Mouse (Mus musculus) forebrain, embryonic 10.5 days (tissue): ENCODE measurements at regions not wholly inside any gene's neighbourhood (a gene's known extent, or its start where the extent isn't known, plus 50 kb on each side); places are given as distances from the start of the nearest gene placed in this dataset.

Experiments used
- DNase-seq: peaks from one replicate; pipeline ENCODE4 v3.0.0-alpha.2; 2017; ENCODE audit warnings: low spot score; ENCODE audit errors: extremely low spot score
- H3K27ac ChIP-seq: fragments of 300-500 bp; sonication (generic); 2 replicates; pipeline ENCODE4 v1.5.1; 2016; ENCODE audit warnings: mild to moderate bottlenecking
- H3K27me3 ChIP-seq: fragments of 300-500 bp; sonication (generic); 2 replicates; pipeline ENCODE4 v1.6.1; 2016; ENCODE audit warnings: mild to moderate bottlenecking; ENCODE audit not compliant: poor library complexity, severe bottlenecking
- H3K36me3 ChIP-seq: fragments of 300-500 bp; sonication (generic); replicated peaks from 2 replicates; pipeline ENCODE4 v1.6.1; 2016; ENCODE audit warnings: mild to moderate bottlenecking, moderate library complexity
- H3K4me1 ChIP-seq: fragments of 300-500 bp; sonication (generic); 2 replicates; pipeline ENCODE4 v1.6.1; 2016
- H3K4me3 ChIP-seq: fragments of 300-500 bp; sonication (generic); 2 replicates; pipeline ENCODE4 v1.5.1; 2016; ENCODE audit warnings: mild to moderate bottlenecking, moderate library complexity
- H3K9me3 ChIP-seq: fragments of 300-500 bp; sonication (generic); 2 replicates; pipeline ENCODE4 v1.6.1; 2016; ENCODE audit warnings: mild to moderate bottlenecking, moderate library complexity
- WGBS: fragments of 180-500 bp; shearing (Covaris S2); methylation state at CpG from one replicate; pipeline ENCODE4 v1.1.7; 2016; 5-methylcytosine and 5-hydroxymethylcytosine counted together

- Histone ChIP-seq H3K9me3 (no peaks in the 10 kb centered on the region), H3K4me3 (no peak overlapping the region), H3K27ac (0 out of 2 replicates have a peak overlapping the region, but pooled peaks have one; percentile 4), H3K27me3 (no peaks in the 10 kb centered on the region), H3K4me1 (peaks cover 51% of the 10 kb centered on the region), H3K36me3 (no peaks in the 10 kb centered on the region)
- no peak for DNase-seq
- 85% methylated on average over 12 of the region's 12 CpGs for WGBS
Observed at GRCm38 (mm10) chr3:52184241-52184640, 79.4 kb upstream of the Maml3 start.

- H3K4me1 ChIP-seq = peaks cover 42% of the 10 kb centered on the region
- no peak for DNase-seq
- WGBS = 27% methylated on average over 2 of the region's 2 CpGs
Observed at GRCm38 (mm10) chr3:52185351-52185750, 80.5 kb upstream of the Maml3 start.

GRCm38 (mm10) chr3:52187401-52187801, 80.7 kb upstream of the Foxo1 start:
- no peak overlapping the region for H3K4me3 ChIP-seq
- H3K9me3 ChIP-seq = no peaks in the 10 kb centered on the region
- H3K27ac ChIP-seq = peak overlapping the region; percentile 48
- DNase-seq = no peak
- no peaks in the 10 kb centered on the region for H3K27me3 ChIP-seq
- H3K36me3 ChIP-seq = no peaks in the 10 kb centered on the region
- peaks cover 35% of the 10 kb centered on the region for H3K4me1 ChIP-seq
- WGBS = 58% methylated on average over 4 of the region's 4 CpGs

More at GRCm38 (mm10) chr3:52185351-52185750, 80.5 kb upstream of the Maml3 start:
- Histone ChIP-seq H3K27ac (no peak overlapping the region), H3K27me3 (no peaks in the 10 kb centered on the region), H3K4me3 (no peak overlapping the region), H3K36me3 (no peaks in the 10 kb centered on the region), H3K9me3 (no peaks in the 10 kb centered on the region)

- H3K4me1 ChIP-seq = peaks cover 40% of the 10 kb centered on the region
- no peaks in the 10 kb centered on the region for H3K27me3 ChIP-seq
- H3K27ac ChIP-seq = no peak overlapping the region
- H3K9me3 ChIP-seq = no peaks in the 10 kb centered on the region
- H3K36me3 ChIP-seq = no peaks in the 10 kb centered on the region
- WGBS = 86% methylated on average over 6 of the region's 6 CpGs
- no peak overlapping the region for H3K4me3 ChIP-seq
- DNase-seq = no peak
Observed at GRCm38 (mm10) chr3:52188303-52188702, 79.8 kb upstream of the Foxo1 start.

GRCm38 (mm10) chr3:52189016-52189415, 79.1 kb upstream of the Foxo1 start:
- no peaks in the 10 kb centered on the region for H3K36me3 ChIP-seq
- H3K4me1 ChIP-seq = peaks cover 40% of the 10 kb centered on the region
- no peak overlapping the region for H3K27ac ChIP-seq
- 94% methylated on average over 6 of the region's 6 CpGs for WGBS
- H3K9me3 ChIP-seq = no peaks in the 10 kb centered on the region
- H3K4me3 ChIP-seq = no peak overlapping the region
- peaks cover 3% of the 10 kb centered on the region; the same call in 1 of the 2 replicates for H3K27me3 ChIP-seq
- no peak for DNase-seq

- Histone ChIP-seq H3K4me3 (no peak overlapping the region), H3K27ac (no peak overlapping the region), H3K4me1 (peaks cover 33% of the 10 kb centered on the region), H3K27me3 (peaks cover 12% of the 10 kb centered on the region), H3K36me3 (no peaks in the 10 kb centered on the region), H3K9me3 (no peaks in the 10 kb centered on the region)
- no peak for DNase-seq
- 88% methylated on average over 7 of the region's 7 CpGs for WGBS
Observed at GRCm38 (mm10) chr3:52190021-52190420, 78.1 kb upstream of the Foxo1 start.

- 84% methylated on average over 7 of the region's 7 CpGs for WGBS
- no peaks in the 10 kb centered on the region for H3K36me3 ChIP-seq
- DNase-seq = no peak
- no peak overlapping the region for H3K27ac ChIP-seq
- H3K27me3 ChIP-seq = peaks cover 12% of the 10 kb centered on the region
- peaks cover 35% of the 10 kb centered on the region for H3K4me1 ChIP-seq
- H3K9me3 ChIP-seq = no peaks in the 10 kb centered on the region
- H3K4me3 ChIP-seq = no peak overlapping the region
Observed at GRCm38 (mm10) chr3:52193026-52193425, 75.1 kb upstream of the Foxo1 start.

GRCm38 (mm10) chr3:52194216-52194615, 73.9 kb upstream of the Foxo1 start:
- no peak overlapping the region for H3K4me3 ChIP-seq
- 89% methylated on average over 10 of the region's 10 CpGs for WGBS
- peaks cover 35% of the 10 kb centered on the region for H3K4me1 ChIP-seq
- no peak overlapping the region for H3K27ac ChIP-seq
- no peaks in the 10 kb centered on the region for H3K9me3 ChIP-seq
- DNase-seq = no peak
- peaks cover 12% of the 10 kb centered on the region for H3K27me3 ChIP-seq
- no peaks in the 10 kb centered on the region for H3K36me3 ChIP-seq

- Histone ChIP-seq H3K9me3 (no peaks in the 10 kb centered on the region), H3K36me3 (no peaks in the 10 kb centered on the region), H3K4me3 (peak overlapping the region; percentile 57; the same call in 1 of the 2 replicates), H3K27me3 (peaks cover 12% of the 10 kb centered on the region), H3K27ac (peak overlapping the region; percentile 97), H3K4me1 (peaks cover 32% of the 10 kb centered on the region)
- WGBS = 74% methylated on average over 3 of the region's 3 CpGs
- DNase-seq = no peak
Observed at GRCm38 (mm10) chr3:52195486-52195885, 72.7 kb upstream of the Foxo1 start.

GRCm38 (mm10) chr3:52196047-52196935, 71.8 kb upstream of the Foxo1 start:
- no peaks in the 10 kb centered on the region for H3K9me3 ChIP-seq
- peaks cover 12% of the 10 kb centered on the region for H3K27me3 ChIP-seq
- peak overlapping the region; percentile 97 for H3K27ac ChIP-seq
- H3K36me3 ChIP-seq = no peaks in the 10 kb centered on the region
- peak; percentile 89 for DNase-seq
- peaks cover 28% of the 10 kb centered on the region for H3K4me1 ChIP-seq
- WGBS = 5% methylated on average over 35 of the region's 39 CpGs
- peak overlapping the region; percentile 57 for H3K4me3 ChIP-seq

- Histone ChIP-seq H3K27me3 (peaks cover 12% of the 10 kb centered on the region), H3K36me3 (no peaks in the 10 kb centered on the region), H3K27ac (peak overlapping the region; percentile 97), H3K4me3 (peak overlapping the region; percentile 57; the same call in 1 of the 2 replicates), H3K9me3 (no peaks in the 10 kb centered on the region), H3K4me1 (peaks cover 28% of the 10 kb centered on the region)
- WGBS = 76% methylated on average over 2 of the region's 2 CpGs
- DNase-seq = no peak
Observed at GRCm38 (mm10) chr3:52196936-52197246, 71.2 kb upstream of the Foxo1 start.

GRCm38 (mm10) chr3:52197982-52198750, 70.0 kb upstream of the Foxo1 start:
- Histone ChIP-seq H3K36me3 (no peaks in the 10 kb centered on the region), H3K4me1 (peaks cover 22% of the 10 kb centered on the region), H3K9me3 (no peaks in the 10 kb centered on the region), H3K27me3 (peaks cover 12% of the 10 kb centered on the region), H3K4me3 (no peak overlapping the region), H3K27ac (no peak overlapping the region)
- 84% methylated on average over 23 of the region's 23 CpGs for WGBS
- DNase-seq = no peak
